Mouse (Mus musculus): ENCODE measurements around the gene Sprr2e. TPM values are rescaled to one million over a fixed set of nuclear protein-coding genes. Genes with fewer than 3 reads are reported as not detected.

The Sprr2e gene
- total RNA-seq (2021): not detected
- long read RNA-seq, experiment 1: 0 reads
- long read RNA-seq, experiment 2: 0 reads

DNA sequence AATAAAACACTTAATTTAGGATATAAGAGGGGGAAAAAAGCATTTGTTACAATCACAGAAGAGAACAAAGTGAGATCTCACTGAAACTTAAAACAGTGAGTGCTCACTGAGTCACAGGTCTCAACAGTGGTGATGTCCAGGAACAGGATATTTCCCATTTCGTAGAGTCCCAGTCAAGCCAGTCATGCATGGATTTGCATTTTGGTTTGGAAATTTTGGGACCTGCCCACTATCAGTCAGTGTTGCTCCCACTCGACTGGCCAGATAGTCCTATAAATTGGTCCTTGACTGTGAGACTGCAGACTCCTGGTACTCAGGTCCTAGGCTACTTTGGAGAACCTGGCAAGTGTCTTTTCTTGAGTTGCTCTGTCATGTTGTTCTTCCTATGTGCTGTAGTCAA is at the start of gene Sprr2e:
Gene Sprr2e, plus strand, starts transcription at position 301 of the 400 bp plus-strand sequence.
- DNase-seq (ENCODE audit: low spot score in 2 of 2): no peak
- intact Hi-C loops (cut with DNase I): no loop called here

GRCm38 (mm10) chr3:92307406-92307805 is 44.5 kb upstream of the Sprr2e start:
- intact Hi-C loops (cut with DNase I): no loop called here
- no peak for DNase-seq (ENCODE audit: low spot score in 2 of 2)

- no peak for DNase-seq (ENCODE audit: low spot score in 2 of 2)
- intact Hi-C loops (cut with DNase I): no loop called here
Measured at GRCm38 (mm10) chr3:92316320-92316719, 35.6 kb upstream of the Sprr2e start, which contains the start of gene Sprr2b. Gene Sprr2b (plus strand): TSS chr3:92316620.

DNA sequence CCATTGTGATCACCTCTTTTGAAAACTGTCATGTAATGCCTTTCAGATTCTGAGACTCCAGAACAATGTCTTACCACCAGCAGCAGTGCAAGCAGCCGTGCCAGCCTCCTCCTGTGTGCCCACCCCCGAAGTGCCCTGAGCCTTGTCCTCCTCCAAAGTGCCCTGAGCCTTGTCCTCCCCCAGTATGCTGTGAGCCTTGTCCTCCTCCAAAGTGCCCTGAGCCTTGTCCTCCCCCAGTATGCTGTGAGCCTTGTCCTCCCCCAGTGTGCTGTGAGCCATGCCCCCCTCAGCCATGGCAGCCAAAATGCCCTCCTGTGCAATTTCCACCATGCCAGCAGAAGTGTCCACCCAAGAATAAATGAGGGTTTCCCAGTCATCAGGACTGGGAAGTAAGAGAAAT is 34.6 kb upstream of the Sprr2e start:
- intact Hi-C loops (cut with DNase I): no loop called here
- DNase-seq (ENCODE audit: low spot score in 2 of 2): no peak

DNA sequence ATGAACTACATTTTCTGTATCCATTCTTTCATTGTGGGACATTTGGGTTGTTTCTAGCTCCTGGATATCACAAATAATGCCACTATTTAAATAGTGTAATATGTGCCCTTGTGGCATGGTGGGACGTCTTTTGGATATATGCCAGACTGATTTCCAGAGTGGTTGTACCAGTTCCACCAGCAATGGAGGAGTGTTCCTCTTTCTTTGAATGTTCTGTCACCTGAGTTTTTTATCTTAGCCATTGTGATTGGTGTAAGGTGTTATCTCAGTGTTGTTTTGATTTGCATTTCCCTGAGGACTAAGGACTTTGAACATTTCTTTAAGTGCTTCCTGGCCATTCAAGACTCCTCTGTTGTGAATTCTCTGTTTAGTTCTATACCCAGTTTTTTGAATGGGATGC is 15.7 kb upstream of the Sprr2e start:
- no peak for DNase-seq (ENCODE audit: low spot score in 2 of 2)
- intact Hi-C loops (cut with DNase I): no loop called here

- intact Hi-C loops (cut with DNase I): no loop called here
- no peak for DNase-seq (ENCODE audit: low spot score in 2 of 2)
Measured at GRCm38 (mm10) chr3:92338840-92339239, 13.1 kb upstream of the Sprr2e start, which contains the start of gene Sprr2d. Gene Sprr2d (plus strand): TSS chr3:92339140.

DNA sequence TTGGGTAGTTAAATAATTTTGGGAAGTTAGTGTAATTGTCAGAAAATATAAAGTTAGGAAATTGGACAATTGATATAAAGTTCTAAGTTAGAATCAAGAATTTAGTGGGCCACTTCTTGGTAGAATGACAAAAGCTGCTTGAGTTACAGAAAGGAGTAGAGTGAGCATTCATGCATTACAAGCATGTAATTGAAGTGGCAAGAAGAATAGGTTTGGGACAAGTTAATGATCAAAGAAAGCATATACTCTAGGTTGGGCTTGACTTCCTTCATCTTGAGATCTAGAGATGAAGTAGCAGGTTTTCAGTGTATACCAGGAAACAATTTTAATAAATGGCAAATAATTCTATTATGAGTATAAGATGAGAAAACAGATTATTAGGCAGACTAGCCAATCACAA is 9.7 kb downstream of the Sprr2e start:
- intact Hi-C loops (cut with DNase I): no loop called here
- DNase-seq (ENCODE audit: low spot score in 2 of 2): no peak

GRCm38 (mm10) chr3:92364887-92365286 is 12.9 kb downstream of the Sprr2e start, which contains the start of gene Sprr2f:
Gene Sprr2f (plus strand): TSS chr3:92365187.
- intact Hi-C loops (cut with DNase I): no loop called here
- DNase-seq (ENCODE audit: low spot score in 2 of 2): no peak

DNA sequence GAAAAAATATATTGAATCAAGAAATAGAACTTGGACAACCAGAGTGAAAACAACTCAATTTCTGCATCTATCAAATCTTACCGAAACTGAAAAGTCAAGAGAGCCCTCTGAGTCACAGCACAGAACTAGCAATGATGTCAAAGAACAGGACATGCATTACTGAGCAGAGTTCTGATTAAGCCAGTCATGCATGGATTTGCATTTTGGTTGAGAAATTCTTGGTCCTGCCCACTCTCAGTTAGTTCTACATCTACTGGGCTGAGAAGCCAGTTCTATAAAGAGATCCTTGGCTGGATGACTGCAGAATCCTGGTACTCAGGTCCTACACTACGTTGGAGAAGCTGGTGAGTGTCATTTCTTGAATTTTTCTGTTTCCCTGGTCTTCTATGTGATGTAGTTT is 21.7 kb downstream of the Sprr2e start:
- intact Hi-C loops (cut with DNase I): no loop called here
- DNase-seq (ENCODE audit: low spot score in 2 of 2): peak in 1 of 2 experiments; percentile 2

- intact Hi-C loops (cut with DNase I): no loop called here
Measured at GRCm38 (mm10) chr3:92385385-92385784, 33.4 kb downstream of the Sprr2e start, which contains the start of gene Sprr2h. Gene Sprr2h (plus strand): TSS chr3:92385685.

DNA sequence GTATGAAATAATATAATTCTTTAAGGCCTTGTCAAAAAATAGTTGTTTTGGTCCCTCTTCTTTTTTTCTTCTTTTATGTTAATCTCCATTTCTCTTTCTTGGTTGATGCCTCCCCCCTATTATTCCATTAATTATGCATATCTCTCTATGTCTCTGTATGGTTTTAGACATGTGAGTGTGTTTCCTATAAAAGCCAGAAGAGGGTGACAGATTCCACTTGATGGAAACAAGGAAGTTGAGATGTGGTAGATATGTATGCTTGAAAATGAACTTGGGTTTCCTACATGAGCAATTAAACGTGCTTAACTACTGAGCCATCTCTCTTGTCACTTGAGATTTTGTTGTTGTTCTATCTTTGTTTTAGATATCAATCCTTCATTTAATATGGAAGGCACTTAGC is 42.4 kb downstream of the Sprr2e start:
- intact Hi-C loops (cut with DNase I): loop anchor here (5.0 to 10.0 kb wide), 3 partner anchors 118 to 242 kb away; partner anchors contain the start of gene 2210017I01Rik

More at GRCm38 (mm10) chr3:92385385-92385784, 33.4 kb downstream of the Sprr2e start, which contains the start of gene Sprr2h:
- DNase-seq (ENCODE audit: low spot score in 2 of 2): no peak

More for the DNA sequence above, 42.4 kb downstream of the Sprr2e start:
- DNase-seq (ENCODE audit: low spot score in 2 of 2): peak; percentile 8 to 15

Other genes starting within 250 kb of the Sprr2e start
- gene Prr9, start 228.2 kb upstream of the Sprr2e start, total RNA-seq (2021): not detected
- not detected for gene Lelp1, start 209.4 kb upstream of the Sprr2e start, total RNA-seq (2021)
- not detected for gene Sprr2a1, start 136.3 kb upstream of the Sprr2e start, total RNA-seq (2021)
- not detected for gene Sprr2a2, start 136.2 kb upstream of the Sprr2e start, total RNA-seq (2021)
- not detected for gene Sprr2a3, start 66.7 kb upstream of the Sprr2e start, total RNA-seq (2021)
- gene Sprr2b, start 35.5 kb upstream of the Sprr2e start, total RNA-seq (2021): not detected
- not detected for gene Sprr2d, start 13.0 kb upstream of the Sprr2e start, total RNA-seq (2021)
- not detected for gene Sprr2f, start 13.0 kb downstream of the Sprr2e start, total RNA-seq (2021)
- gene Sprr2h, start 33.5 kb downstream of the Sprr2e start, total RNA-seq (2021): not detected
- not detected for gene Sprr2i, start 55.8 kb downstream of the Sprr2e start, total RNA-seq (2021)
- gene Sprr2j-ps, start 65.9 kb downstream of the Sprr2e start, total RNA-seq (2021): not detected
- 1 to 10 TPM; 1.4 to 3.5 TPM for gene Gm9774, start 77.3 kb downstream of the Sprr2e start, total RNA-seq (2021)
- gene Sprr2k, start 80.4 kb downstream of the Sprr2e start, total RNA-seq (2021): not detected
- gene Sprr1b, start 86.6 kb downstream of the Sprr2e start, total RNA-seq (2021): not detected
- not detected for gene Sprr3, start 106.6 kb downstream of the Sprr2e start, total RNA-seq (2021)
- gene Sprr1a, start 133.8 kb downstream of the Sprr2e start, total RNA-seq (2021): not detected
- gene Sprr4, start 148.3 kb downstream of the Sprr2e start, total RNA-seq (2021): not detected
- gene 2310046K23Rik, start 182.4 kb downstream of the Sprr2e start, total RNA-seq (2021): not detected
- gene Ivl, start 221.6 kb downstream of the Sprr2e start, total RNA-seq (2021): not detected
- gene Smcp, start 236.9 kb downstream of the Sprr2e start, total RNA-seq (2021): not detected